11 mouse cellular contexts compared by ENCODE assay signal in genomic region chr14:121280601-121281335, GRCm38 (mm10).
DNase-seq lines count a peak whose midpoint lies in the region; ATAC-seq and TF ChIP-seq lines count a peak whose summit lies in the region.
"Had no signal": no experiment of that assay in that cellular context is flagged by ENCODE, and none has a peak within 500 bp of the region (broad histone marks: within the 10 kb centered on the region; RNA-seq: fewer than 3 reads in every experiment).

No protein-coding gene starts in this region.

- H3K4me1 ChIP-seq in heart, embryonic 11.5 days (ENCODE audit: control insufficient read depth, insufficient read depth, low read length), result peaks cover 9% of the 10 kb centered on the region
- H3K4me1 ChIP-seq in heart, postnatal 0 days (ENCODE audit: control insufficient read depth, insufficient read depth), result peaks cover 7% of the 10 kb centered on the region; the same call in 1 of the 2 replicates
- H3K4me1 ChIP-seq in intestine, embryonic 15.5 days (replicated peaks), result no peaks in the 10 kb centered on the region

- no peak overlapping the region for H3K4me2 ChIP-seq in heart, embryonic 11.5 days
- H3K4me2 ChIP-seq in heart, postnatal 0 days (ENCODE audit: low read depth, low read length), result no peak overlapping the region
- no peak overlapping the region for H3K4me2 ChIP-seq in intestine, embryonic 15.5 days (replicated peaks)

- WGBS in heart, embryonic 11.5 days (ENCODE audit: insufficient replicate concordance), result 78% methylated on average over 16 of the region's 16 CpGs
- 48% methylated on average over 16 of the region's 16 CpGs for WGBS in heart, postnatal 0 days
- 79% methylated on average over 16 of the region's 16 CpGs for WGBS in intestine, embryonic 15.5 days

- TF ChIP-seq EP300 in heart, postnatal 0 days (IDR thresholded peaks at IDR 0.05; ENCODE audit: low read depth), result no peak

- H3K4me3 ChIP-seq in heart, embryonic 11.5 days (ENCODE audit: low read depth, low read length), result no peak overlapping the region
- H3K4me3 ChIP-seq in heart, postnatal 0 days (ENCODE audit: low read depth, low read length), result no peak overlapping the region
- H3K4me3 ChIP-seq in intestine, embryonic 15.5 days (replicated peaks), result no peak overlapping the region

- peak overlapping the region; percentile 35 for H3K27ac ChIP-seq in heart, embryonic 11.5 days (ENCODE audit: low read depth, low read length)
- H3K27ac ChIP-seq in heart, postnatal 0 days (ENCODE audit: low read depth), result peak overlapping the region; percentile 56; the same call in 1 of the 2 replicates
- H3K27ac ChIP-seq in intestine, embryonic 15.5 days, result no peak overlapping the region

- H3K9me3 ChIP-seq in heart, embryonic 11.5 days (replicated peaks; ENCODE audit: control insufficient read depth, low read length), result no peaks in the 10 kb centered on the region
- H3K9me3 ChIP-seq in heart, postnatal 0 days (replicated peaks; ENCODE audit: control insufficient read depth, low read length), result no peaks in the 10 kb centered on the region
- H3K9me3 ChIP-seq in intestine, embryonic 15.5 days, result no peaks in the 10 kb centered on the region

- intact Hi-C loops in heart, postnatal 36 days (cut with DNase I), result loop anchor here (5.0 kb wide), 1 partner anchor 97 kb away; no protein-coding TSS in a partner anchor

- no peak for TF ChIP-seq CTCF in heart, postnatal 0 days (IDR thresholded peaks at IDR 0.05; ENCODE audit: low read depth)

- no peak for DNase-seq in heart, postnatal 36 days
- DNase-seq in lung, postnatal 4 days, result peak; percentile 39 to 58
- DNase-seq in lung, postnatal 36 days, result no peak
- peak; percentile 23 for DNase-seq in heart, postnatal 0 days (ENCODE audit: low spot score)
- peak; percentile 41 to 61 for DNase-seq in natural killer cell, adult 2 months (ENCODE audit: low spot score in 2 of 2)
- DNase-seq in right cerebral cortex, postnatal 25 days, result no peak
- DNase-seq: gastrocnemius, postnatal 14 days; liver, postnatal 0 days had no signal

- H3K9ac ChIP-seq in heart, embryonic 11.5 days (ENCODE audit: low read depth, low read length), result no peak overlapping the region
- H3K9ac ChIP-seq in heart, postnatal 0 days (replicated peaks; ENCODE audit: low read depth, low read length), result no peak overlapping the region
- no peak overlapping the region for H3K9ac ChIP-seq in intestine, embryonic 15.5 days
- H3K9ac ChIP-seq: liver, postnatal 0 days had no signal

- H3K36me3 ChIP-seq in heart, embryonic 11.5 days (ENCODE audit: control insufficient read depth, insufficient read depth, low read length), result peaks cover 40% of the 10 kb centered on the region
- H3K36me3 ChIP-seq in heart, postnatal 0 days (replicated peaks; ENCODE audit: control insufficient read depth, insufficient read depth, low read length), result peaks cover 65% of the 10 kb centered on the region
- peaks cover 32% of the 10 kb centered on the region for H3K36me3 ChIP-seq in intestine, embryonic 15.5 days

- ATAC-seq in heart, embryonic 11.5 days (replicated peaks; ENCODE audit: insufficient number of reproducible peaks, low FRiP score, low TSS enrichment), result no peak
- ATAC-seq in heart, postnatal 0 days (ENCODE audit: insufficient read depth, low read depth), result peak; percentile 56
- no peak for ATAC-seq in intestine, embryonic 15.5 days
- ATAC-seq: intestine, embryonic 16.5 days; liver, postnatal 0 days had no signal

- H3K27me3 ChIP-seq in heart, embryonic 11.5 days (ENCODE audit: control insufficient read depth, insufficient read depth, low read length), result no peaks in the 10 kb centered on the region
- no peaks in the 10 kb centered on the region for H3K27me3 ChIP-seq in heart, postnatal 0 days (ENCODE audit: control insufficient read depth, insufficient read depth, low read length)
- H3K27me3 ChIP-seq in intestine, embryonic 15.5 days (replicated peaks), result no peaks in the 10 kb centered on the region

Comparison
In these comparisons a context has a peak if more than half of its experiments do, and no peak if none do; other contexts are left out.
1. DNase-seq: peak in lung, postnatal 4 days (2 of 2), heart, postnatal 0 days (single experiment) and natural killer cell, adult 2 months (2 of 2); none in heart, postnatal 36 days (0 of 2), lung, postnatal 36 days (single experiment) and right cerebral cortex, postnatal 25 days (single experiment).